Mouse (Mus musculus) kidney, postnatal 0 days (tissue): ENCODE measurements around the gene Baz1b. TPM values are rescaled to one million over a fixed set of nuclear protein-coding genes. Genes with fewer than 3 reads are reported as not detected.

ENCODE experiments used
- ATAC-seq: fragments of 200-750 bp; cut with Nextera tagmentation; replicated peaks from 2 replicates; pipeline ENCODE4 v1.8.0; 2017; ENCODE audit warnings: low read depth, moderate number of reproducible peaks, moderate TSS enrichment, moderate library complexity; ENCODE audit not compliant: low FRiP score
- DNase-seq: peaks from one replicate; pipeline ENCODE4 v3.0.0-alpha.2; 2016; ENCODE audit warnings: low spot score
- H3K27ac ChIP-seq: fragments of 300-500 bp; sonication (generic); 2 replicates; pipeline ENCODE4 v1.5.1; 2014; ENCODE audit warnings: mild to moderate bottlenecking
- H3K27me3 ChIP-seq: fragments of 300-500 bp; sonication (generic); 2 replicates; pipeline ENCODE4 v1.6.1; 2014; ENCODE audit warnings: low read length, mixed read lengths; ENCODE audit not compliant: insufficient read depth
- H3K36me3 ChIP-seq: fragments of 300-500 bp; sonication (generic); 2 replicates; pipeline ENCODE4 v1.6.1; 2014; ENCODE audit warnings: low read length, mixed read lengths; ENCODE audit not compliant: insufficient read depth
- H3K4me1 ChIP-seq: fragments of 300-500 bp; sonication (generic); replicated peaks from 2 replicates; pipeline ENCODE4 v1.6.1; 2014; ENCODE audit warnings: antibody characterized with exemption, low read length, mixed read lengths; ENCODE audit not compliant: insufficient read depth
- H3K4me2 ChIP-seq: fragments of 300-500 bp; sonication (generic); 2 replicates; pipeline ENCODE4 v1.6.1; 2014; ENCODE audit warnings: mild to moderate bottlenecking, low read length, moderate library complexity, mixed read lengths
- H3K4me3 ChIP-seq: fragments of 300-500 bp; sonication (generic); replicated peaks from 2 replicates; pipeline ENCODE4 v1.5.1; 2014; ENCODE audit warnings: low read depth, low read length
- H3K9ac ChIP-seq: fragments of 300-500 bp; sonication (generic); 2 replicates; pipeline ENCODE4 v1.6.1; 2014; ENCODE audit warnings: low read depth, low read length
- H3K9me3 ChIP-seq: fragments of 300-500 bp; sonication (generic); replicated peaks from 2 replicates; pipeline ENCODE4 v1.6.1; 2016; ENCODE audit warnings: low read length, inconsistent platforms, mixed read lengths
- CTCF ChIP-seq: IDR thresholded peaks from 2 replicates; pipeline ENCODE4 v1.5.1; 2016; ENCODE audit warnings: antibody characterized with exemption, low read depth, mild to moderate bottlenecking, moderate library complexity
- WGBS: fragments of 180-500 bp; shearing (Covaris S2); extraction: QIAGEN DNeasy Blood & Tissue Kit; methylation state at CpG from one replicate; pipeline ENCODE4 v1.1.7; 2014; 5-methylcytosine and 5-hydroxymethylcytosine counted together
- microRNA-seq: library from miRNA; unstranded; fragments of <30 nt; microRNA quantifications from one replicate; pipeline ENCODE4, GENCODE M21; 2016
- polyA plus RNA-seq: library from polyadenylated mRNA; unstranded; fragments of >200 nt; fragmentation: Nextera tagmentation; extraction: Ambion mirVana; gene quantifications from 2 replicates; pipeline ENCODE4 v1.2.1, GENCODE M21; 2015

The Baz1b gene
- polyA plus RNA-seq, 1 experiment from 2014 or later: 22.6 TPM

DNA sequence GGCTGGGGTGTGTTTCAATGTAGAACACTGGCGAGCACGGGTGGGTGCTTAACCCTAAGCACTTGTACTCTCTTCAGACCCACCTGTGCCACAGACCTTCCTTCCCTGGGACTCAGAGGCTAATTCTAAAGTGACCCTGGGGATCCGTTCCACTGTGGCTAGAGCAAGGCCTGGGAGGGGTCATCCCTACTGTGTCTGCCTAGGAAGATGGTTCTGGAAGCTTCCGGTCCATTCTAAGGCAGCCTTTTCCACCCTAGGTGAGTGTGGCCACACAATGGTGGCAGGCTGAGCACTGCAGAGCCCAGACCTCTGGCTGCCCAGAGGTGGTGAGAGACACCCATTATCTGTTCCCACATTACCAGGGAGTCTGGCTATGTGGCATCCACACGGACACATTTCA is 99.9 kb downstream of the Baz1b start:
- no peak overlapping the region for H3K9ac ChIP-seq
- no peak overlapping the region for H3K4me2 ChIP-seq
- no peaks in the 10 kb centered on the region for H3K36me3 ChIP-seq
- 84% methylated on average over 5 of the region's 5 CpGs for WGBS
- no peak for ATAC-seq
- no peaks in the 10 kb centered on the region for H3K27me3 ChIP-seq
- no peaks in the 10 kb centered on the region for H3K4me1 ChIP-seq
- no peak overlapping the region for H3K27ac ChIP-seq
- H3K4me3 ChIP-seq: no peak overlapping the region
- H3K9me3 ChIP-seq: no peaks in the 10 kb centered on the region
- DNase-seq: no peak
- TF ChIP-seq CTCF: no peak

DNA sequence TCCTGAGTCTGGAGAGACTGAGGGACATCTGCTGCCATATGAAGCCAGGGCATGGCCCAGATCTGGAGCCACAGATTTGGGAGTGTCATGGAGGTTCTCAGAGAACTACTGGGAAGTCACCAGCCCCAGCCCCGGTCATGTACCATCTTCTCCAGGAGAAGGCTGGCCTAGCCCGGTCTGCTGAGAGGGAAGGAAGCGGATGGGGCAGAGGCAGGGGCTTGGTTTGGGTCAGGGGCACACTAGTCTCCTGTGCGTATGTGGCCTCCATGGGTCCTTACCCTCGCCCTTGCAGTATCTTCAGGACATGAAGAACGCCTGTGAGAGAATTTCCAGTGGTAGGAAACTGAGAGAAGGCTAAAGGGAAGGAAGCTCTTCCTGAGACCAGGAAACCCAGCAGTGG is 103.6 kb downstream of the Baz1b start:
- H3K9ac ChIP-seq: no peak overlapping the region
- no peaks in the 10 kb centered on the region for H3K9me3 ChIP-seq
- no peaks in the 10 kb centered on the region for H3K4me1 ChIP-seq
- H3K27ac ChIP-seq: no peak overlapping the region
- ATAC-seq (no peak), DNase-seq (no peak)
- H3K4me3 ChIP-seq: no peak overlapping the region
- 78% methylated on average over 6 of the region's 6 CpGs for WGBS
- no peak overlapping the region for H3K4me2 ChIP-seq
- no peaks in the 10 kb centered on the region for H3K36me3 ChIP-seq
- TF ChIP-seq CTCF: no peak
- no peaks in the 10 kb centered on the region for H3K27me3 ChIP-seq

DNA sequence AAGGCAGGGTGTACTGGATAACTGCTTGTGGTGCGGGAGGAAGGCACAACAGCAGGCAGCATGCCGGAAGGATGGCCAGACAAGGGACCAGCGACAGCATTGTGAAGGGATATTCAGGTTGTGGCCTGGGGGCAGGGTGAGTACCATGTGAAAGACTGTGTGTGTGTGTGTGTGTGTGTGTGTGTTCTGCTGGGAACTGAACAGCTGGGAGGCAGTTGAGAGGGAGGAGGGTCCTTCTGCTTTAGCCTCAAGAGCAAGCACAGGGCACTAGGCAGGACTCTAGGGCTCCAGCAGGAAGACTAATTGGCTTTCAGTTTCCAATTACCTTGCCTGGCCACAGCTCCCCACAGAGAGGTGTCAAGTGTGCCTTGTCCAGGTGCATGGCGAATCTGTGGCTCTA is 104.1 kb downstream of the Baz1b start:
- H3K9me3 ChIP-seq: no peaks in the 10 kb centered on the region
- H3K27ac ChIP-seq: no peak overlapping the region
- H3K36me3 ChIP-seq: no peaks in the 10 kb centered on the region
- H3K27me3 ChIP-seq: no peaks in the 10 kb centered on the region
- H3K9ac ChIP-seq: no peak overlapping the region
- ATAC-seq (no peak), DNase-seq (no peak)
- no peak overlapping the region for H3K4me2 ChIP-seq
- TF ChIP-seq CTCF: no peak
- H3K4me1 ChIP-seq: no peaks in the 10 kb centered on the region
- 62% methylated on average over 4 of the region's 4 CpGs for WGBS
- no peak overlapping the region for H3K4me3 ChIP-seq

DNA sequence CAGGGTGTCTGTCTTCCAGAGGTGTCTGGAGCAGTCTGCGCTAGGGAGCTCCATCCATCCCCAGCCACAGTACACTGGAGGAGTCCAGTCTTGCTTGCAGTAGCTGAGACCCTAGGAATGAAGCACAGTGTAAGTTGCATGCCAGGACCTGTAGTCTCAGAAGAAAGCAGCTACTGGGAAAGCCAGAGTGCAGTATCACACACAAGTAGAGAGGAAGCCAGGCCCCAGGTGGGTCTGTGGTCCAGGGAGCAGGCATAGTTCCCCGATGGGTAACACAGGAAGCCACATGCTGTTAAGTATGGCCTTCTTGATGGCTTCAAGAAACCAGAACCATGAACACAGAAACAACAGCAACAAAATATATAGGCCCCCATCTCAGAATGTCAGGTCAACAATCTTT is 104.9 kb downstream of the Baz1b start:
- H3K9me3 ChIP-seq: no peaks in the 10 kb centered on the region
- no peak overlapping the region for H3K27ac ChIP-seq
- no peak overlapping the region for H3K4me2 ChIP-seq
- 84% methylated on average over 2 of the region's 2 CpGs for WGBS
- H3K36me3 ChIP-seq: no peaks in the 10 kb centered on the region
- H3K4me1 ChIP-seq: no peaks in the 10 kb centered on the region
- H3K4me3 ChIP-seq: no peak overlapping the region
- no peak overlapping the region for H3K9ac ChIP-seq
- TF ChIP-seq CTCF: no peak
- ATAC-seq (no peak), DNase-seq (no peak)
- no peaks in the 10 kb centered on the region for H3K27me3 ChIP-seq

Small RNAs within 50 kb of the gene (microRNA-seq; reads per million reads assigned to microRNA genes)
- not detected for gene Gm25315

Other genes with a start within 250 kb of the Baz1b start
- 55.7 and 59.1 TPM in 2 replicates for gene Cldn4, start 240.3 kb upstream of the Baz1b start, polyA plus RNA-seq
- gene Cldn3, start 201.1 kb upstream of the Baz1b start, polyA plus RNA-seq: 72.4 and 72.9 TPM in 2 replicates
- gene Abhd11, start 178.1 kb upstream of the Baz1b start, polyA plus RNA-seq: 93.7 and 94.5 TPM in 2 replicates
- gene Stx1a, start 163.8 kb upstream of the Baz1b start, polyA plus RNA-seq: 6.6 and 9.0 TPM in 2 replicates
- gene Dnajc30, start 123.1 kb upstream of the Baz1b start, polyA plus RNA-seq: 42.4 and 42.6 TPM in 2 replicates
- gene Bud23, start 122.3 kb upstream of the Baz1b start, polyA plus RNA-seq: 80.4 and 85.2 TPM in 2 replicates
- gene Vps37d, start 109.0 kb upstream of the Baz1b start, polyA plus RNA-seq: 9.9 and 12.5 TPM in 2 replicates
- 6.5 and 7.8 TPM in 2 replicates for gene Mlxipl, start 97.4 kb upstream of the Baz1b start, polyA plus RNA-seq
- 14.5 and 17.4 TPM in 2 replicates for gene Tbl2, start 37.6 kb upstream of the Baz1b start, polyA plus RNA-seq
- gene Bcl7b, start 19.0 kb upstream of the Baz1b start, polyA plus RNA-seq: 58.8 and 65.6 TPM in 2 replicates
- gene Fzd9, start 64.0 kb downstream of the Baz1b start, polyA plus RNA-seq: 0.65 and 0.93 TPM in 2 replicates
- gene Fkbp6, start 162.8 kb downstream of the Baz1b start, polyA plus RNA-seq: not detected in 2 replicates
- not detected in 2 replicates for gene Trim50, start 166.0 kb downstream of the Baz1b start, polyA plus RNA-seq
- gene Nsun5, start 182.7 kb downstream of the Baz1b start, polyA plus RNA-seq: 22.7 and 23.8 TPM in 2 replicates
- 8.1 and 8.9 TPM in 2 replicates for gene Pom121, start 207.3 kb downstream of the Baz1b start, polyA plus RNA-seq